Mouse (Mus musculus): Measurements from ENCODE around the gene Btbd16.

DNA sequence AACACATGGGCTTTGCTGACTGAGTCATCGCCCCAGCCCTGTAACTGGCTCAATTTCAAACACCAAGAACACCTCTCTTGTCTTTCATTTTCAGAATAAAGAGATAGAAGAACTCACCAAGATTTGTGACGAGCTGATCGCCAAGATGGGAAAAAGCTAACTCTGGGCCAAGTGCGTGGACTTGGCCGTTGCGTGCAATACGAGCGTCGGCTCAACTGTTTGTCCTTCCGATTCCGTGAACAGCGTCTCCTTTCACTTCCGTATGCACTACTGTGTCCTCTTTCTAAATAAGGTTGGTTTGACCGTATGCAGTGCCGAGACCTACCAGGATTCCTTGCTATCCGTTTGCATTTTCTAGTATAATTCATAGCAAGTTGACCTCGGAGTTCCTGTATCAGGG lies 9.7 kb upstream of the Btbd16 start:
- TF ChIP-seq CTCF (conservative IDR thresholded peaks at IDR 0.05; ENCODE audit: insufficient read depth, insufficient read length, low read depth, low read length) (no peak), POLR2A (IDR thresholded peaks at IDR 0.05; ENCODE audit: low read depth, low read length) (no peak)

Data from kidney, adult 2 months (tissue).